Mouse (Mus musculus) lung, embryonic 16.5 days (tissue): ENCODE data around the gene Frat2. TPM values are rescaled to one million over a fixed set of nuclear protein-coding genes. Genes with fewer than 3 reads are reported as not detected.

Experiments used
- ATAC-seq: fragments of 200-750 bp; cut with Nextera tagmentation; 2 replicates; pipeline ENCODE4 v1.8.0; 2017; ENCODE audit warnings: low read depth, mild to moderate bottlenecking, moderate library complexity
- H3K27ac ChIP-seq: fragments of 300-500 bp; sonication (generic); 2 replicates; pipeline ENCODE4 v1.5.1; 2014; ENCODE audit warnings: mild to moderate bottlenecking, control low read depth, low read length
- H3K27me3 ChIP-seq: fragments of 300-500 bp; sonication (generic); 2 replicates; pipeline ENCODE4 v1.6.1; 2014; ENCODE audit warnings: low read depth, low read length, mixed read lengths; ENCODE audit not compliant: control insufficient read depth, insufficient read depth
- H3K36me3 ChIP-seq: fragments of 300-500 bp; sonication (generic); 2 replicates; pipeline ENCODE4 v1.6.1; 2014; ENCODE audit warnings: low read length; ENCODE audit not compliant: control insufficient read depth, insufficient read depth
- H3K4me1 ChIP-seq: fragments of 300-500 bp; sonication (generic); replicated peaks from 2 replicates; pipeline ENCODE4 v1.6.1; 2014; ENCODE audit warnings: low read length, mixed read lengths; ENCODE audit not compliant: control insufficient read depth, insufficient read depth
- H3K4me2 ChIP-seq: fragments of 300-500 bp; sonication (generic); 2 replicates; pipeline ENCODE4 v1.6.1; 2014; ENCODE audit warnings: low read depth, low read length, control low read depth
- H3K4me3 ChIP-seq: fragments of 300-500 bp; sonication (generic); 2 replicates; pipeline ENCODE4 v1.5.1; 2014; ENCODE audit warnings: mild to moderate bottlenecking, low read length, control low read depth
- H3K9ac ChIP-seq: fragments of 300-500 bp; sonication (generic); 2 replicates; pipeline ENCODE4 v1.6.1; 2014; ENCODE audit warnings: low read length, control low read depth
- H3K9me3 ChIP-seq: fragments of 300-500 bp; sonication (generic); 2 replicates; pipeline ENCODE4 v1.6.1; 2016; ENCODE audit warnings: low read length; ENCODE audit not compliant: control insufficient read depth
- WGBS: fragments of 180-500 bp; shearing (Covaris S2); extraction: QIAGEN DNeasy Blood & Tissue Kit; methylation state at CpG from one replicate; pipeline ENCODE4 v1.1.7; 2014; 5-methylcytosine and 5-hydroxymethylcytosine counted together
- polyA plus RNA-seq: library from polyadenylated mRNA; unstranded; fragments of >200 nt; fragmentation: Nextera tagmentation; extraction: Ambion mirVana; gene quantifications from 2 replicates; pipeline ENCODE4 v1.2.1, GENCODE M21; 2015

Frat2 gene
- polyA plus RNA-seq, 1 experiment from 2014 or later: 2.8 TPM

GRCm38 (mm10) chr19:41816410-41816809, 31.5 kb downstream of the Frat2 start:
- H3K4me3 ChIP-seq: no peak overlapping the region

GRCm38 (mm10) chr19:41813374-41813773, 34.6 kb downstream of the Frat2 start:
- H3K36me3 ChIP-seq: no peaks in the 10 kb centered on the region
- WGBS: 84% methylated on average over 4 of the region's 4 CpGs
- no peak for ATAC-seq
- 0 out of 2 replicates have a peak, but pooled peaks cover 2% of the 10 kb centered on the region for H3K9me3 ChIP-seq
- H3K27me3 ChIP-seq: no peaks in the 10 kb centered on the region
- H3K4me1 ChIP-seq: peaks cover 4% of the 10 kb centered on the region; the same call in 1 of the 2 replicates
- H3K4me3 ChIP-seq: no peak overlapping the region
- H3K27ac ChIP-seq: no peak overlapping the region
- H3K9ac ChIP-seq: no peak overlapping the region
- H3K4me2 ChIP-seq: no peak overlapping the region

More at GRCm38 (mm10) chr19:41816410-41816809, 31.5 kb downstream of the Frat2 start:
- no peak overlapping the region for H3K9ac ChIP-seq
- no peak for ATAC-seq
- 0 out of 2 replicates have a peak, but pooled peaks cover 2% of the 10 kb centered on the region for H3K9me3 ChIP-seq
- peaks cover 4% of the 10 kb centered on the region; the same call in 1 of the 2 replicates for H3K4me1 ChIP-seq
- H3K27ac ChIP-seq: peak overlapping the region; percentile 68
- no peaks in the 10 kb centered on the region for H3K36me3 ChIP-seq
- 43% methylated on average over 5 of the region's 5 CpGs for WGBS
- no peaks in the 10 kb centered on the region for H3K27me3 ChIP-seq
- H3K4me2 ChIP-seq: no peak overlapping the region

GRCm38 (mm10) chr19:41812525-41812924, 35.4 kb downstream of the Frat2 start:
- no peak for ATAC-seq
- 88% methylated on average over 10 of the region's 10 CpGs for WGBS
- no peaks in the 10 kb centered on the region for H3K36me3 ChIP-seq
- H3K9me3 ChIP-seq: 0 out of 2 replicates have a peak, but pooled peaks cover 2% of the 10 kb centered on the region
- H3K4me2 ChIP-seq: no peak overlapping the region
- H3K27ac ChIP-seq: no peak overlapping the region
- H3K4me1 ChIP-seq: peaks cover 4% of the 10 kb centered on the region; the same call in 1 of the 2 replicates
- H3K9ac ChIP-seq: no peak overlapping the region
- H3K4me3 ChIP-seq: no peak overlapping the region
- no peaks in the 10 kb centered on the region for H3K27me3 ChIP-seq

DNA sequence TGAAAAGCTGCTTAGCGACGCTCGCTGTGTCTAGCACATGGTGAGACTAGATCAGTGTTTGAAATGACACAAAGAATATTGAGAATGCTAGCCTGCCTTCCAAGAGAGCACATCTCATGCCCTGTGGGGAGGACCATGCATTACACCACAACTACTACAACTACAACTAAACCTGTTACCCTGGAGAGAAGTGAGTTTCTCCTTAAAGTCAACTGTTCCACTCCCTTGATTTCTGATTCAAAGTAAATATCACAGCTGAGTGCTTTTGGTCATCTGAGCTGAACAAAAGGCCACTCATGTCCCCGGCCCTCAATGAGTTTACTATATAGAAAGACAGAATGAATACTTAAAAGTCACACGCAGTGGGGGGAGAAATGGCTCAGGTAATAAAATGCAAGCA, 37.9 kb downstream of the Frat2 start:
- 0 out of 2 replicates have a peak, but pooled peaks cover 2% of the 10 kb centered on the region for H3K9me3 ChIP-seq
- H3K27me3 ChIP-seq: no peaks in the 10 kb centered on the region
- H3K27ac ChIP-seq: no peak overlapping the region
- ATAC-seq: no peak
- H3K4me3 ChIP-seq: no peak overlapping the region
- H3K4me1 ChIP-seq: no peaks in the 10 kb centered on the region
- 70% methylated on average over 5 of the region's 5 CpGs for WGBS
- H3K36me3 ChIP-seq: no peaks in the 10 kb centered on the region
- no peak overlapping the region for H3K9ac ChIP-seq
- H3K4me2 ChIP-seq: no peak overlapping the region

- Histone ChIP-seq H3K9ac (no peak overlapping the region), H3K27ac (no peak overlapping the region), H3K36me3 (no peaks in the 10 kb centered on the region), H3K4me2 (no peak overlapping the region), H3K4me1 (no peaks in the 10 kb centered on the region), H3K4me3 (no peak overlapping the region), H3K9me3 (no peaks in the 10 kb centered on the region), H3K27me3 (no peaks in the 10 kb centered on the region)
- WGBS: 66% methylated on average over 8 of the region's 8 CpGs
- no peak for ATAC-seq
Observed at GRCm38 (mm10) chr19:41808104-41808634, 39.8 kb downstream of the Frat2 start.

GRCm38 (mm10) chr19:41807497-41807896, 40.4 kb downstream of the Frat2 start:
- H3K27ac ChIP-seq: no peak overlapping the region
- H3K36me3 ChIP-seq: no peaks in the 10 kb centered on the region
- no peaks in the 10 kb centered on the region for H3K9me3 ChIP-seq
- WGBS: 69% methylated on average over 9 of the region's 9 CpGs
- no peak overlapping the region for H3K4me3 ChIP-seq
- H3K27me3 ChIP-seq: no peaks in the 10 kb centered on the region
- no peak for ATAC-seq
- 0 out of 2 replicates have a peak, but pooled peaks cover 1% of the 10 kb centered on the region for H3K4me1 ChIP-seq
- H3K9ac ChIP-seq: no peak overlapping the region
- no peak overlapping the region for H3K4me2 ChIP-seq

DNA sequence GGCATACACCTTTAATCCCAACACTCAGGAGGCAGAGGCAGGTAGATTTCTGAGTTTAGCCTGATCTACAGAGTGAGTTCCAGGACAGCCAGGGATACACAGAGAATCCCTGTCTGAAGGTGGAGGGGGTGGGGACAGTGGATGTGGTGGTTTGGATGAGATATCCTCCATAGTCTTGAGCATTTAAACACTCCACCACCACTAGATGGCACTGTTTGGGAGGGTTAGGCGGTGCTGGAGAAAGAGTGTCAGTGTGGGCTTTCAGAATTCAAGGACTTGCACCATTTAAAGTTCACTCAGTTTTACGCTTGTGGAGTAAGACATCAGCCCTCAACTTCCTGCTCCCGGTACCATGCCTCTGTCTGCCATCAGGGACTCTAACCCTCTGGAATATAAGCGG, 42.1 kb downstream of the Frat2 start:
- no peak overlapping the region for H3K9ac ChIP-seq
- no peak for ATAC-seq
- H3K4me3 ChIP-seq: no peak overlapping the region
- no peaks in the 10 kb centered on the region for H3K27me3 ChIP-seq
- 87% methylated on average over 4 of the region's 4 CpGs for WGBS
- no peaks in the 10 kb centered on the region for H3K9me3 ChIP-seq
- H3K4me1 ChIP-seq: peaks cover 7% of the 10 kb centered on the region; the same call in 1 of the 2 replicates
- H3K4me2 ChIP-seq: no peak overlapping the region
- no peak overlapping the region for H3K27ac ChIP-seq
- no peaks in the 10 kb centered on the region for H3K36me3 ChIP-seq

GRCm38 (mm10) chr19:41803322-41803721, 44.6 kb downstream of the Frat2 start:
- peaks cover 14% of the 10 kb centered on the region; the same call in 1 of the 2 replicates for H3K4me1 ChIP-seq
- H3K4me2 ChIP-seq: no peak overlapping the region
- no peaks in the 10 kb centered on the region for H3K9me3 ChIP-seq
- ATAC-seq: no peak
- H3K36me3 ChIP-seq: no peaks in the 10 kb centered on the region
- WGBS: 42% methylated on average over 7 of the region's 7 CpGs
- H3K27ac ChIP-seq: no peak overlapping the region
- H3K9ac ChIP-seq: no peak overlapping the region
- H3K27me3 ChIP-seq: no peaks in the 10 kb centered on the region
- H3K4me3 ChIP-seq: no peak overlapping the region

DNA sequence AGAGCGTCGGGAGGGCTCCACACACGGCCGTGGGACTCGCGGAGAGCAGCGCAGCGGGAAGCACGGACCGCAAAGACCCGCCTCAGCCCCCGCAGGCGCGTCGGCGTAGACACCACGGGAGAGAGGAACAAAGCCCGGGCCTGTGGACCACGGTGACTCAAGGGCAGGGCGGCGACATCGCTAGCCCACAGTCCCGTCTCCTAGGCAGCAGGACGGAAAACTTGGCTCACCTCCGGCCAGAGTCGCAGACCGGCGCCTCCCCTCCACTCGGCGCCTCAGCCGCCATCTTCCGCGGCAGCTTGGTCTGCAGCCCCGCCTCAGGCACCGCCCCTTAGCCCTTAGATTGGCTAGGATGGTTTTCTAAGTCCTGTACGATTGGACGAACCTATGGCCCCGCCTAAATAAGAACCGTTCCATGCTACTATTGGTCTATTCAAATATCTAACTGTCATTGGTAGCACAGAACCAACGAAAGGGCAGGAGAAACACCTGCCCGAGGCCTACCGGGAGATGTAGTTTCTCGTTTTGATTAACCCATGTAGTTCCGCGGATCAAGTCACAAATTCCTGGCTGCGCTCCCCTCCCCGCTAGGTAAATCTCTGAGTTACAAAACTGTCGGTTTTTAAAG, 46.1 kb downstream of the Frat2 start, which contains the start of gene Arhgap19:
Gene Arhgap19, minus strand, starts transcription at position 306 of the 628 bp plus-strand sequence.
- under 1% methylated on average over 48 of the region's 48 CpGs for WGBS
- Histone ChIP-seq H3K9ac (peak within 1 kb of the TSS; percentile 85), H3K27me3 (no peaks in the 10 kb centered on the region), H3K36me3 (no peaks in the 10 kb centered on the region), H3K9me3 (no peaks in the 10 kb centered on the region), H3K27ac (peak within 1 kb of the TSS; percentile 62; the same call in 1 of the 2 replicates), H3K4me2 (peak within 1 kb of the TSS; percentile 80), H3K4me1 (peaks cover 14% of the 10 kb centered on the region; the same call in 1 of the 2 replicates), H3K4me3 (peak within 1 kb of the TSS; percentile 73)
- peak; percentile 100 for ATAC-seq
